In the genomic region with DNA sequence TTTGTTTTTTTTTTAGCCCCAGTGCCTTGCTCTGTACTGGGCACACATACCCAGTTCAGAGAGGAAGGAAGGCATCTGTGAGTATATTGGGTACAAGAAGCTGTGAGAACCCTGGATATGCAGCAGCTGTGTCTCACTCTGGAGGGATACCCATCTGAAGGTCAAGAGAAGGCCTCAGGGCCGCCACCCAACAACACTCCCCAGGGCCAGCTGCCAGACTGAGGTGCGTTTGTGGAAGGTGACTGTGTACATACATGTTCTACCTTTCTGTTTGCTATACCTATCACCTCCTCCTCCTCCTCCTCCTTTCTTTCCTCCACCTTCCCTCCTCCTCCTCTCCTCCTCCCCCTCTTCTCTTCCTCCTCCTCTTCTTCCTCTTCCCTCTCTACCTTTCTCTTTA, we compare ENCODE assay signal across 17 mouse cellular contexts. TPM values are rescaled to one million over a fixed set of nuclear protein-coding genes. Genes with fewer than 3 reads are reported as not detected.
A peak's percentile ranks its signal among the peaks of the same experiment; 100 is the strongest.
DNase-seq lines count a peak whose midpoint lies in the region; ATAC-seq and TF ChIP-seq lines count a peak whose summit lies in the region.
"Had no signal": no experiment of that assay in that cellular context is flagged by ENCODE, and none has a peak within 500 bp of the region (broad histone marks: within the 10 kb centered on the region; RNA-seq: fewer than 3 reads in every experiment).

A gene (plus strand): TSS at position 17 of the 400 bp plus-strand sequence.

- peaks cover 13% of the 10 kb centered on the region for H3K4me1 ChIP-seq in kidney, embryonic 16.5 days (ENCODE audit: insufficient read depth, low read length)
- peaks cover 2% of the 10 kb centered on the region for H3K4me1 ChIP-seq in ES-Bruce4 (ENCODE audit: control insufficient read depth, insufficient read depth, low read length)
- H3K4me1 ChIP-seq in embryonic facial prominence, embryonic 15.5 days = peaks cover 15% of the 10 kb centered on the region
- H3K4me1 ChIP-seq in liver, embryonic 16.5 days (ENCODE audit: control insufficient read depth, low read depth, low read length) = peaks cover 80% of the 10 kb centered on the region
- H3K4me1 ChIP-seq in hindbrain, postnatal 0 days (ENCODE audit: insufficient read depth, low read length) = no peaks in the 10 kb centered on the region

- H3K9ac ChIP-seq in kidney, embryonic 16.5 days (replicated peaks; ENCODE audit: low read length) = peak within 1 kb of the TSS; percentile 45
- peak within 1 kb of the TSS; percentile 24; the same call in 1 of the 2 replicates for H3K9ac ChIP-seq in ES-Bruce4 (ENCODE audit: low read depth, poor library complexity, severe bottlenecking)
- H3K9ac ChIP-seq in embryonic facial prominence, embryonic 15.5 days = no peak within 1 kb of the TSS
- H3K9ac ChIP-seq in liver, embryonic 16.5 days (ENCODE audit: low read depth, low read length) = peak within 1 kb of the TSS; percentile 42
- H3K9ac ChIP-seq in hindbrain, postnatal 0 days (replicated peaks; ENCODE audit: low read length) = no peak within 1 kb of the TSS
- H3K9ac ChIP-seq: heart, embryonic 12.5 days; hindbrain, embryonic 14.5 days had no signal

- H3K27ac ChIP-seq in kidney, embryonic 16.5 days (ENCODE audit: low read length) = peak within 1 kb of the TSS; percentile 99
- H3K27ac ChIP-seq in ES-Bruce4 (ENCODE audit: insufficient read depth, low read length) = peak within 1 kb of the TSS; percentile 58
- peak within 1 kb of the TSS; percentile 73 for H3K27ac ChIP-seq in embryonic facial prominence, embryonic 15.5 days (replicated peaks)
- H3K27ac ChIP-seq in liver, embryonic 16.5 days (ENCODE audit: low read length) = peak within 1 kb of the TSS; percentile 96
- H3K27ac ChIP-seq in hindbrain, postnatal 0 days = no peak within 1 kb of the TSS
- H3K27ac ChIP-seq: hindbrain, embryonic 14.5 days had no signal

- DNase-seq in kidney, adult 11 months = no peak
- DNase-seq in thymus, postnatal 4 days = no peak
- DNase-seq in hindbrain, postnatal 0 days (ENCODE audit: low spot score) = no peak
- no peak for DNase-seq in cerebellum, adult 11 months
- DNase-seq: adrenal gland, adult 2 months had no signal

- no peaks in the 10 kb centered on the region for H3K36me3 ChIP-seq in kidney, embryonic 16.5 days (ENCODE audit: insufficient read depth, low read length)
- H3K36me3 ChIP-seq in ES-Bruce4 (ENCODE audit: control insufficient read depth, insufficient read depth, low read length, poor library complexity, severe bottlenecking) = no peaks in the 10 kb centered on the region
- no peaks in the 10 kb centered on the region for H3K36me3 ChIP-seq in embryonic facial prominence, embryonic 15.5 days
- no peaks in the 10 kb centered on the region for H3K36me3 ChIP-seq in liver, embryonic 16.5 days (ENCODE audit: control insufficient read depth, insufficient read depth)
- no peaks in the 10 kb centered on the region for H3K36me3 ChIP-seq in hindbrain, postnatal 0 days (ENCODE audit: insufficient read depth, low read length)
- H3K36me3 ChIP-seq: heart, embryonic 12.5 days had no signal

- no peaks in the 10 kb centered on the region for H3K27me3 ChIP-seq in kidney, embryonic 16.5 days (ENCODE audit: insufficient read depth, low read length)
- no peaks in the 10 kb centered on the region for H3K27me3 ChIP-seq in ES-Bruce4 (ENCODE audit: control insufficient read depth, insufficient read depth, low read length, poor library complexity, severe bottlenecking)
- peaks cover 19% of the 10 kb centered on the region; the same call in 1 of the 2 replicates for H3K27me3 ChIP-seq in embryonic facial prominence, embryonic 15.5 days
- no peaks in the 10 kb centered on the region for H3K27me3 ChIP-seq in liver, embryonic 16.5 days (ENCODE audit: control insufficient read depth, insufficient read depth, low read depth, low read length)
- H3K27me3 ChIP-seq in hindbrain, postnatal 0 days (ENCODE audit: insufficient read depth, low read length) = no peaks in the 10 kb centered on the region
- H3K27me3 ChIP-seq: Patski had no signal

- no peaks in the 10 kb centered on the region for H3K9me3 ChIP-seq in kidney, embryonic 16.5 days (ENCODE audit: low read length)
- H3K9me3 ChIP-seq in ES-Bruce4 (replicated peaks; ENCODE audit: control insufficient read depth, insufficient read depth, low read length, poor library complexity, severe bottlenecking) = no peaks in the 10 kb centered on the region
- no peaks in the 10 kb centered on the region for H3K9me3 ChIP-seq in embryonic facial prominence, embryonic 15.5 days (replicated peaks)
- no peaks in the 10 kb centered on the region for H3K9me3 ChIP-seq in liver, embryonic 16.5 days (replicated peaks; ENCODE audit: control insufficient read depth, low read length)
- no peaks in the 10 kb centered on the region for H3K9me3 ChIP-seq in hindbrain, postnatal 0 days (ENCODE audit: low read length)
- H3K9me3 ChIP-seq: heart, embryonic 12.5 days had no signal

- peak within 1 kb of the TSS; percentile 52 for H3K4me2 ChIP-seq in kidney, embryonic 16.5 days (replicated peaks; ENCODE audit: low read depth, low read length)
- H3K4me2 ChIP-seq in embryonic facial prominence, embryonic 15.5 days (replicated peaks) = peak within 1 kb of the TSS; percentile 24; the same call in 1 of the 2 replicates
- H3K4me2 ChIP-seq in liver, embryonic 16.5 days (ENCODE audit: low read depth, low read length) = peak within 1 kb of the TSS; percentile 7; the same call in 1 of the 2 replicates
- no peak within 1 kb of the TSS for H3K4me2 ChIP-seq in hindbrain, postnatal 0 days (ENCODE audit: low read depth, low read length)
- H3K4me2 ChIP-seq: heart, embryonic 12.5 days; hindbrain, embryonic 14.5 days had no signal

- TF ChIP-seq CTCF in ES-Bruce4 (IDR thresholded peaks at IDR 0.05; ENCODE audit: low read depth, low read length) = no peak
- TF ChIP-seq CTCF in hindbrain, postnatal 0 days (IDR thresholded peaks at IDR 0.05; ENCODE audit: low read depth) = no peak

- no peak for TF ChIP-seq POLR2A in ES-Bruce4 (IDR thresholded peaks at IDR 0.05; ENCODE audit: insufficient read depth, low read length)

- no peak for TF ChIP-seq EP300 in ES-Bruce4 (IDR thresholded peaks at IDR 0.05; ENCODE audit: insufficient read depth, low read depth, low read length)

- H3K4me3 ChIP-seq in kidney, embryonic 16.5 days (ENCODE audit: low read length) = peak within 1 kb of the TSS; percentile 50
- H3K4me3 ChIP-seq in ES-Bruce4 (ENCODE audit: low read depth, low read length) = peak within 1 kb of the TSS; percentile 36
- H3K4me3 ChIP-seq in embryonic facial prominence, embryonic 15.5 days (replicated peaks) = no peak within 1 kb of the TSS
- H3K4me3 ChIP-seq in liver, embryonic 16.5 days (ENCODE audit: low read depth, low read length) = no peak within 1 kb of the TSS
- H3K4me3 ChIP-seq in hindbrain, postnatal 0 days (ENCODE audit: low read length) = no peak within 1 kb of the TSS
- H3K4me3 ChIP-seq: heart, embryonic 12.5 days had no signal

- ATAC-seq in kidney, embryonic 16.5 days (ENCODE audit: low FRiP score, low TSS enrichment) = no peak
- no peak for ATAC-seq in embryonic facial prominence, embryonic 15.5 days (ENCODE audit: insufficient number of reproducible peaks, low FRiP score, low TSS enrichment, low read depth)
- no peak for ATAC-seq in liver, embryonic 16.5 days (ENCODE audit: low read depth)
- no peak for ATAC-seq in hindbrain, postnatal 0 days
- ATAC-seq: CD4-positive, CD25-positive, alpha-beta regulatory T cell, adult 4 months; Patski had no signal

- WGBS in kidney, embryonic 16.5 days = 56% methylated on average over 2 of the region's 2 CpGs
- WGBS in embryonic facial prominence, embryonic 15.5 days = 42% methylated on average over 2 of the region's 2 CpGs
- WGBS in liver, embryonic 16.5 days (ENCODE audit: insufficient replicate concordance) = 59% methylated on average over 2 of the region's 2 CpGs
- WGBS in hindbrain, postnatal 0 days = 78% methylated on average over 2 of the region's 2 CpGs

RNA-seq across cellular contexts. Expression of the gene that starts here (rescaled TPM):
- polyA plus RNA-seq in kidney, embryonic 16.5 days (2015; fragmentation: Nextera tagmentation; extraction: Ambion mirVana) = 52.5 and 55.8 TPM in 2 replicates
- 10.9 and 11.1 TPM in 2 replicates for polyA plus RNA-seq in ES-Bruce4 (2011; ENCODE audit: insufficient read depth, insufficient read length, low read depth, missing spikeins)
- polyA plus RNA-seq in embryonic facial prominence, embryonic 15.5 days (2015; fragmentation: Nextera tagmentation; extraction: Ambion mirVana) = 5.6 and 6.1 TPM in 2 replicates
- 4.8 and 7.1 TPM in 2 replicates for polyA plus RNA-seq in liver, embryonic 16.5 days (2015; fragmentation: Nextera tagmentation; extraction: Ambion mirVana)
- 0.10 and 0.75 TPM in 2 replicates for total RNA-seq in hindbrain, postnatal 0 days (2014; rRNA removed)
- 0.19 and 0.71 TPM in 2 replicates for polyA plus RNA-seq in hindbrain, postnatal 0 days (2015; fragmentation: Nextera tagmentation; extraction: Ambion mirVana)
- total RNA-seq: gastrocnemius, adult 18-20 months; left cerebral cortex, postnatal 36 days; megakaryocyte-erythroid progenitor cell, adult 5-6 weeks had no signal
- polyA plus RNA-seq: adrenal gland, adult 2 months; cortical plate, adult 2 months had no signal

Comparison
In these comparisons a context has a peak if more than half of its experiments do, and no peak if none do; other contexts are left out.
1. H3K4me3 ChIP-seq: peak in kidney, embryonic 16.5 days (single experiment) and ES-Bruce4 (single experiment); none in embryonic facial prominence, embryonic 15.5 days (single experiment), liver, embryonic 16.5 days (single experiment) and hindbrain, postnatal 0 days (single experiment).
2. H3K9ac ChIP-seq: peak in kidney, embryonic 16.5 days (single experiment), ES-Bruce4 (single experiment) and liver, embryonic 16.5 days (single experiment); none in embryonic facial prominence, embryonic 15.5 days (single experiment) and hindbrain, postnatal 0 days (single experiment).